Mouse (Mus musculus) hindbrain, postnatal 0 days (tissue): ENCODE data around the gene Map4k5. TPM values are rescaled to one million over a fixed set of nuclear protein-coding genes. Genes with fewer than 3 reads are reported as not detected.
A peak's percentile ranks its signal among the peaks of the same experiment; 100 is the strongest.

ENCODE experiments used
- ATAC-seq: fragments of 200-750 bp; cut with Nextera tagmentation; 2 replicates; pipeline ENCODE4 v1.8.0; 2017; ENCODE audit warnings: mild to moderate bottlenecking, moderate TSS enrichment, moderate library complexity
- DNase-seq: peaks from one replicate; pipeline ENCODE4 v3.0.0-alpha.2; 2015; ENCODE audit warnings: low spot score
- H3K27ac ChIP-seq: fragments of 300-500 bp; sonication (generic); 2 replicates; pipeline ENCODE4 v1.5.1; 2014; ENCODE audit warnings: mild to moderate bottlenecking
- H3K27me3 ChIP-seq: fragments of 300-500 bp; sonication (generic); 2 replicates; pipeline ENCODE4 v1.6.1; 2014; ENCODE audit warnings: low read length, mixed read lengths; ENCODE audit not compliant: insufficient read depth
- H3K36me3 ChIP-seq: fragments of 300-500 bp; sonication (generic); 2 replicates; pipeline ENCODE4 v1.6.1; 2014; ENCODE audit warnings: low read length, mixed read lengths; ENCODE audit not compliant: insufficient read depth
- H3K4me1 ChIP-seq: fragments of 300-500 bp; sonication (generic); 2 replicates; pipeline ENCODE4 v1.6.1; 2014; ENCODE audit warnings: antibody characterized with exemption, low read length, mixed read lengths; ENCODE audit not compliant: insufficient read depth
- H3K4me2 ChIP-seq: fragments of 300-500 bp; sonication (generic); 2 replicates; pipeline ENCODE4 v1.6.1; 2014; ENCODE audit warnings: low read depth, mild to moderate bottlenecking, low read length, moderate library complexity, mixed read lengths
- H3K4me3 ChIP-seq: fragments of 300-500 bp; sonication (generic); 2 replicates; pipeline ENCODE4 v1.5.1; 2014; ENCODE audit warnings: low read length
- H3K9ac ChIP-seq: fragments of 300-500 bp; sonication (generic); replicated peaks from 2 replicates; pipeline ENCODE4 v1.6.1; 2014; ENCODE audit warnings: mild to moderate bottlenecking, low read length, moderate library complexity, mixed read lengths
- H3K9me3 ChIP-seq: fragments of 300-500 bp; sonication (generic); 2 replicates; pipeline ENCODE4 v1.6.1; 2016; ENCODE audit warnings: low read length, mixed read lengths
- CTCF ChIP-seq: IDR thresholded peaks from 2 replicates; pipeline ENCODE4 v1.5.1; 2016; ENCODE audit warnings: antibody characterized with exemption, control low read depth, low read depth
- WGBS: fragments of 180-500 bp; shearing (Covaris S2); extraction: QIAGEN DNeasy Blood & Tissue Kit; methylation state at CpG from one replicate; pipeline ENCODE4 v1.1.7; 2014; 5-methylcytosine and 5-hydroxymethylcytosine counted together
- polyA plus RNA-seq: library from polyadenylated mRNA; unstranded; fragments of >200 nt; fragmentation: Nextera tagmentation; extraction: Ambion mirVana; gene quantifications from 2 replicates; pipeline ENCODE4 v1.2.1, GENCODE M21; 2015
- total RNA-seq: library from RNA; depleted of rRNA; stranded (reverse); fragments of >200 nt; gene quantifications from 2 replicates; pipeline ENCODE4 v1.2.3, GENCODE M21; 2014

Gene Map4k5
- total and polyA plus RNA-seq, 2 experiments from 2014 or later, result 17.1 to 32.3 TPM

DNA sequence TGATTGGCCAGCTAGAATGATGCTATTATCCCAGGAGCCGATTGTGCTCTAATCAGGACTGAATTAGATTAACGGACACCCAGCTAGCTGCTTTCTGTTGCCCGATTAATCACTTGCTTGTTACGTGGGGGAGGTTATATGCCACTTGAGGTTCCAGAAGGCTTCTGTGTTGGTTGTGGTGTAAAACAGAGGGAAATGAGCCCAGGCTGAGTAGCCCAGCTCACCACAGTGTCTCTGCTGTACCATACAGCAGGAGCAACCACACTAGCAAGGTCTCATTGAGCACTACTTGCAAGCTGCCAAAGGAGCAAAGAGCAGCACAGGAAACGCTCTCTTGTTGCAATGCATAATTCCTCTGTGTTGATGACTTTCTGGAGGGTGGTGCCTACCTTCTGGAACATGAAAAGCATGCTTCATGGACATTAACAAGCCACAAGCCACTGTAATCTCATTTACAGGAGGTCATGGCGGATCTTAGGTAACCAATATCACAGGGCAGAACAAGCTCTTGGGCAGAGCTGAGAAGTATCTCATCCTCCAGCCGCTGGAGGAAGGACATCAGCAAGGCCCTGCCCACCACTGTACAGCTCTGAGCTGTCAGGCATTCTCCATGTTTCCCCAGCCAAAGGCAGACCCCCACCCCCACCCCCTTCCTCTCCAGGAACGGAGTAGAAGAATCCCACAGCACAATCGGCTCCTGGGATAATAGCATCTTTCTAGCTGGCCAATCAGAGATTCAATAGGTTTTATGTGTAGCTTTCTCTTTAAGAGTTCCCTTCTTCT, 125.3 kb downstream of the Map4k5 start:
- Histone ChIP-seq H3K27ac (no peak overlapping the region), H3K4me3 (no peak overlapping the region), H3K4me2 (no peak overlapping the region), H3K27me3 (no peaks in the 10 kb centered on the region), H3K9ac (no peak overlapping the region), H3K36me3 (no peaks in the 10 kb centered on the region), H3K4me1 (no peaks in the 10 kb centered on the region), H3K9me3 (no peaks in the 10 kb centered on the region)
- ATAC-seq, result no peak
- TF ChIP-seq CTCF, result no peak
- 40% methylated on average over 9 of the region's 9 CpGs for WGBS
- DNase-seq, result no peak

DNA sequence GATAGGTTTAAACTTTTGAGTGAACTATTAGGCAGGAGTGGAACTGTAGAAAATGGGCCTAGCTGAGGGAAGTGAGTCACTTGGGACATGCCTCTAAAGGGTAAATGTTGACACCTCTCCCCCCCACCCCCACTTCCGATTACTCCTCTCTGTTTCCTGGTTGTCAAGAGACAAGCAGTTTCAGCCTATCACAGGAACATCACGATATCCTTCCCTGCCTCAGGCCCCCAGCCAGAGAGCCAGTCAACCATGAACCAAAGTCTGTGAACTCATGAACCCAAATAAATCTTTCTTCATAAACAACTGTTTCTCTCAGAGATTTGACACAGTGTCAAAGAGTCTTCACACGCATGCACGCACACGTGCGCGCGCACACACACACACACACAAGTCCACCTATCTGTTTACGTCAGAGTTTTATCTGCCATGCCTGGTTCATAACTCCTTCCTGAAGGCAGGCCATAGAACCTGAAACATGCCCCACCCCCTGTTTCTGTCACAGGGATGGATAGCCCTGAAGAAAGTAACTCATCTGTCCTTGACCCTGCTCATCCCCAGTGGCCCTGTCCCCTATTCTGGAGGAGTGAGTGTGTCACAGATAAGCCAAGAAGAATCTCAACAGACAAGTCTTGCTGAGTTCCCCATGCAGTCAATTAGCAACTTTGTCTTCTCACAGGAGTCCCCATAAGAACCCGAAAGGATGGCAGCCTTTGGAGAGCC, 126.7 kb downstream of the Map4k5 start:
- 80% methylated on average over 10 of the region's 10 CpGs for WGBS
- Histone ChIP-seq H3K4me3 (no peak overlapping the region), H3K36me3 (no peaks in the 10 kb centered on the region), H3K9me3 (no peaks in the 10 kb centered on the region), H3K9ac (no peak overlapping the region), H3K4me2 (no peak overlapping the region), H3K4me1 (no peaks in the 10 kb centered on the region), H3K27ac (no peak overlapping the region), H3K27me3 (no peaks in the 10 kb centered on the region)
- no peak for DNase-seq
- TF ChIP-seq CTCF, result no peak
- no peak for ATAC-seq

DNA sequence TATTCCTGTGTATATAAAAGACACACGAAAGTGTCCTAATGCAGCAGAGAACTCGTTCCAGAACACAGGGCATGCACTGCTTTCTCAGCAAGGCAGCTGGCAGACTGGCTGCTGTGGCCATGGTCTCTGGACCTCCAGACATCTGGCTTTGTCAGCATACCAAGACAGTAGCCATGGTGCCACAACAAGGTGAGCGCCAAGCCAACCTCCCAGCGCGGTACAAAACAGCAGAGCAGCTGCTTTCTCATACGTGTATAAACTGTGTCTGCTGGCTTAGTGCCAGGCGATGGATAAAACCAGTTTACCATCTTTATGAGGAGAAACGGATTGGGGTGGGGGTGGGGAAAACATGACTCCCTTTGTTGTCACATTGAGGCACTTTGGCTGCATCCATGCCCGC, 127.5 kb downstream of the Map4k5 start:
- Histone ChIP-seq H3K9me3 (no peaks in the 10 kb centered on the region), H3K4me2 (no peak overlapping the region), H3K9ac (no peak overlapping the region), H3K27me3 (no peaks in the 10 kb centered on the region), H3K36me3 (no peaks in the 10 kb centered on the region), H3K4me3 (no peak overlapping the region), H3K27ac (no peak overlapping the region), H3K4me1 (no peaks in the 10 kb centered on the region)
- no peak for TF ChIP-seq CTCF
- DNase-seq (peak; percentile 30), ATAC-seq (no peak)
- 40% methylated on average over 9 of the region's 9 CpGs for WGBS

DNA sequence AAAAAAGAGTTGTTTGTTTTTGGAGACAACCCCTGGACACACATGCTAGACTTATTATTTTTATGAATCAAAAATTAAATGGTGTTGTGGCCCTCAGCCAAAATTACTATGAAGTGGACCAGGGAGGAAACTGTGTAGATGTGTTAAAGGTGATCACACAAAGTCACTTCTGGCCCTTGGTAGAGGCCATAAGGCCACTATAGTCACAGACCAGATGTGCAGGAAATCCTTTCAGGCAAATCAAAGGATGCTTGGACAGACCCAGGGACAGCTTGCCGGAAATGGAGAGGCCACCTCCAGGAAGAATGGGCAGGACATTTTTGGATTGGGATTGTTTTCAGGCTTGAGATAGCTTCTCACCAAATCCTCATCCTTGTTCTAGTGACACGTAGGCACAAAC, 131.4 kb downstream of the Map4k5 start:
- 0 out of 2 replicates have a peak, but pooled peaks cover 5% of the 10 kb centered on the region for H3K4me1 ChIP-seq

DNA sequence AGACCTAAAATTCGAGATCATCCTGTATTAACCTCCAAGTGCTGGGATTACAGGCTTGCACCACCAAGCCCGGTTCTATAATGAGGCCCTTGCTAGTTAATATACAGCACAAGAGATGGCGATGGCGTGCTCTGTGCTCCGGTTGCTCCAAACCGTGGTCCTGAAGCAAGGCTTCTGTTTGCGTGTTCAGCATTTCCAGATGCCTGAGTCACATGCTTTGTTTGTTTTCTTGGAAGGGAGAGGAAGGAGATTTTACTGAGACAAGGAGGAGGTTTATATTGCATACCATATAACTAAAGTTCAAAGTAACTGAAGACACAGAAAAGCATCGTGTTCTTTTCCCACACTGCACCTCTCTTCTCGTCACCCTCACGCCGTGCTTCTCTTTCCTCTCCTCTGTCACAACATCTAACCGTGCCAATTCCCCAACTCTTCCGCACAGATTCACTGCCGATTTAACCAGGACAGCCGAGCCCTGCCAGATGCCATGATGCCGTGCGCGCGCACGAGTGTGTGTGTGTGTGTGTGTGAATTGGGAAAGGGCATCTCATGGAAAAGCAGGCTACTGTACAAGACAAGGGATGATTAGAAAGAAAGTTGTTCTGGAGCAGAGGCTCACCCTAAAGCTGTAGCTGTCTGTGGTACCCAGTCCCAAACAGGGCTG, 132.1 kb downstream of the Map4k5 start:
- DNase-seq (peak; percentile 16), ATAC-seq (0 out of 2 replicates have a peak, but pooled peaks have one; percentile 35)
- no peak overlapping the region for H3K27ac ChIP-seq
- no peak overlapping the region for H3K9ac ChIP-seq
- 0 out of 2 replicates have a peak, but pooled peaks cover 5% of the 10 kb centered on the region for H3K4me1 ChIP-seq
- no peak overlapping the region for H3K4me3 ChIP-seq
- 77% methylated on average over 20 of the region's 20 CpGs for whole genome bisulfite sequencing
- H3K27me3 ChIP-seq, result no peaks in the 10 kb centered on the region
- no peak for TF ChIP-seq CTCF
- no peaks in the 10 kb centered on the region for H3K36me3 ChIP-seq
- H3K4me2 ChIP-seq, result no peak overlapping the region
- H3K9me3 ChIP-seq, result no peaks in the 10 kb centered on the region

More for the DNA sequence above, 131.4 kb downstream of the Map4k5 start:
- H3K36me3 ChIP-seq, result no peaks in the 10 kb centered on the region
- no peak for TF ChIP-seq CTCF
- H3K27ac ChIP-seq, result no peak overlapping the region
- ATAC-seq (no peak), DNase-seq (no peak)
- 79% methylated on average over 2 of the region's 2 CpGs for WGBS
- no peak overlapping the region for H3K4me2 ChIP-seq
- H3K9me3 ChIP-seq, result no peaks in the 10 kb centered on the region
- H3K4me3 ChIP-seq, result no peak overlapping the region
- H3K27me3 ChIP-seq, result no peaks in the 10 kb centered on the region
- no peak overlapping the region for H3K9ac ChIP-seq

DNA sequence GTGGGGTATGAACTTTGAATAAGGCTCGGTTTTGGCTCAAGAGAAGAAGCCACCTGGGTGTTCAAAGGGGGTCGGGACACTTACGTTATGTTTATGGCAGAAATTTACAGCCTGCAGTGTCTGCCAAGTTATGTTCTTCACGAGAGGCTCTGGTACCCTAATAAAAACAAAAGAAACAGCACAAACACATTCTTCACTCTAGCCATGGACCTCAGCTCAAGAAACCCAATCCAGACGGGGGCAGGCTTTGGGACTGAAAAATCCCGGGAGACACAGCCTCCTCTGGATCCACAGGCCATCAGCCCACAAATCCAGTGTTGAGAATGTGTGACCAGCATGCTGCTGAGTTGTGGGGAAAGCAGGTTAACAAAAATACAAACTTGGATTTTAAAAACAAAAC, 133.0 kb downstream of the Map4k5 start:
- Histone ChIP-seq H3K4me1 (0 out of 2 replicates have a peak, but pooled peaks cover 5% of the 10 kb centered on the region), H3K4me3 (no peak overlapping the region), H3K27me3 (no peaks in the 10 kb centered on the region), H3K27ac (no peak overlapping the region), H3K9ac (no peak overlapping the region), H3K36me3 (no peaks in the 10 kb centered on the region), H3K4me2 (no peak overlapping the region), H3K9me3 (no peaks in the 10 kb centered on the region)
- ATAC-seq (no peak), DNase-seq (no peak)
- 65% methylated on average over 6 of the region's 6 CpGs for WGBS
- no peak for TF ChIP-seq CTCF
